Mouse (Mus musculus) heart, postnatal 0 days (tissue): ENCODE results near the gene Jade2. TPM values are rescaled to one million over a fixed set of nuclear protein-coding genes. Genes with fewer than 3 reads are reported as not detected.

Experiments used
- ATAC-seq: fragments of 200-750 bp; cut with Nextera tagmentation; 2 replicates; pipeline ENCODE4 v1.8.0; 2017; ENCODE audit warnings: low read depth, moderate number of reproducible peaks, moderate library complexity; ENCODE audit not compliant: insufficient read depth
- DNase-seq: peaks from one replicate; pipeline ENCODE4 v3.0.0-alpha.2; 2016; ENCODE audit warnings: low spot score
- H3K27ac ChIP-seq: fragments of 300-500 bp; sonication (generic); 2 replicates; pipeline ENCODE4 v1.5.1; 2014; ENCODE audit warnings: low read depth, mild to moderate bottlenecking
- H3K27me3 ChIP-seq: fragments of 300-500 bp; sonication (generic); 2 replicates; pipeline ENCODE4 v1.6.1; 2014; ENCODE audit warnings: low read length, mixed read lengths; ENCODE audit not compliant: control insufficient read depth, insufficient read depth
- H3K36me3 ChIP-seq: fragments of 300-500 bp; sonication (generic); replicated peaks from 2 replicates; pipeline ENCODE4 v1.6.1; 2014; ENCODE audit warnings: low read length, mixed read lengths; ENCODE audit not compliant: control insufficient read depth, insufficient read depth
- H3K4me1 ChIP-seq: fragments of 300-500 bp; sonication (generic); 2 replicates; pipeline ENCODE4 v1.6.1; 2014; ENCODE audit warnings: antibody characterized with exemption; ENCODE audit not compliant: control insufficient read depth, insufficient read depth
- H3K4me2 ChIP-seq: fragments of 300-500 bp; sonication (generic); 2 replicates; pipeline ENCODE4 v1.6.1; 2014; ENCODE audit warnings: low read depth, mild to moderate bottlenecking, low read length, moderate library complexity
- H3K4me3 ChIP-seq: fragments of 300-500 bp; sonication (generic); 2 replicates; pipeline ENCODE4 v1.5.1; 2014; ENCODE audit warnings: low read depth, low read length
- H3K9ac ChIP-seq: fragments of 300-500 bp; sonication (generic); replicated peaks from 2 replicates; pipeline ENCODE4 v1.6.1; 2014; ENCODE audit warnings: low read depth, low read length, mixed read lengths
- H3K9me3 ChIP-seq: fragments of 300-500 bp; sonication (generic); replicated peaks from 2 replicates; pipeline ENCODE4 v1.6.1; 2016; ENCODE audit warnings: low read length; ENCODE audit not compliant: control insufficient read depth
- CTCF ChIP-seq: IDR thresholded peaks from 2 replicates; pipeline ENCODE4 v1.5.1; 2016; ENCODE audit warnings: antibody characterized with exemption, control low read depth, low read depth
- EP300 ChIP-seq: IDR thresholded peaks from 2 replicates; pipeline ENCODE4 v1.6.1; 2016; ENCODE audit warnings: antibody characterized with exemption, low read depth
- WGBS: fragments of 180-500 bp; shearing (Covaris S2); extraction: QIAGEN DNeasy Blood & Tissue Kit; methylation state at CpG from one replicate; pipeline ENCODE4 v1.1.7; 2014; 5-methylcytosine and 5-hydroxymethylcytosine counted together
- polyA plus RNA-seq: library from polyadenylated mRNA; unstranded; fragments of >200 nt; fragmentation: Nextera tagmentation; extraction: Ambion mirVana; gene quantifications from 2 replicates; pipeline ENCODE4 v1.2.1, GENCODE M21; 2015
- total RNA-seq: library from RNA; depleted of rRNA; stranded (reverse); fragments of >200 nt; gene quantifications from 2 replicates; pipeline ENCODE4 v1.2.3, GENCODE M21; 2014; ENCODE audit warnings: low replicate concordance

The Jade2 gene
- total and polyA plus RNA-seq, 2 experiments from 2014 or later = 0.72 to 1.9 TPM

GRCm38 (mm10) chr11:51844529-51845098 lies 12.8 kb downstream of the Jade2 start:
- no peaks in the 10 kb centered on the region for H3K36me3 ChIP-seq
- no peaks in the 10 kb centered on the region for H3K9me3 ChIP-seq
- no peak overlapping the region for H3K27ac ChIP-seq
- no peak overlapping the region for H3K9ac ChIP-seq
- H3K27me3 ChIP-seq = no peaks in the 10 kb centered on the region
- H3K4me2 ChIP-seq = no peak overlapping the region
- no peak for TF ChIP-seq EP300
- 52% methylated on average over 10 of the region's 10 CpGs for WGBS
- no peak overlapping the region for H3K4me3 ChIP-seq
- no peaks in the 10 kb centered on the region for H3K4me1 ChIP-seq
- no peak for DNase-seq
- no peak for ATAC-seq

DNA sequence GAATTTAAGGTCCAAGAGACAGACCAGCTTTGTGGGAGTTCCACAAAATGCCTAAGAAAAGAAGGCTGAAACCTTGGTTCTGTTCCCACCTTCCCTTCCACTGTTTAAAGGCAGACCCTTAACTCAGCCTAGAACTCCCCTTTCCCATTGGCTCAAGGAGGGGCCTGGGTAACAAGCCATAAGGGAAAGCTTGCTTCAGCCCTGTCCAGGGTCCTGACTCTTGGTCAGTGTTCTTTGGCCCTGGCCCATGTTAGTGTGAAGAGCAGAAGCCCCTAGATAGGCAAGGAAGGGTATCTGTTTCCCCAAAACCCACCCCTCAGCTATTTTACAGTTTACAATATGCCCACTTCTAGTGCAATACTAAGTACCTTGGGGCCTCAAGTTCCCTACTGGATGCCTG lies 13.6 kb downstream of the Jade2 start:
- Histone ChIP-seq H3K9me3 (no peaks in the 10 kb centered on the region), H3K4me2 (no peak overlapping the region), H3K4me1 (no peaks in the 10 kb centered on the region), H3K4me3 (no peak overlapping the region), H3K27me3 (no peaks in the 10 kb centered on the region), H3K36me3 (no peaks in the 10 kb centered on the region), H3K27ac (no peak overlapping the region), H3K9ac (no peak overlapping the region)
- TF ChIP-seq EP300 (no peak), CTCF (no peak)
- no peak for DNase-seq
- ATAC-seq = no peak

DNA sequence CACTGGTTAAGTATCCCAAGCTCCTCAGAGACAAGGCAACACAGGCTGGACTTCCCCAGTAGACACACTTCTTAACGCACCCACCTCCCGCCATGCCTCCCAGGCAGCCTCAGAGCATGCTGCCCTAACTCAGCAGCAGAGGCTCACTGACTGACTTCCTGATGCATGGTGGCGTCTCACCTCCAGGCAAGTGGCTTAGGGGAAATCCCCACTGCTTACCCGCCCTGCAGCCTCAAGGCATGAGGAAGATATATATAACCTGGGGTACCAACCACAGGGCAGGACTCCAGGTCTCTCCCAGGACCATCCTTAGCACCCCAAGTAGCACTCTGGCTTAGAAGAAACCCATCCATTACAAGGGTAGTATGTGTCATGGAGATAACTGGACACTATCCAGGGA lies 14.3 kb downstream of the Jade2 start:
- Histone ChIP-seq H3K36me3 (no peaks in the 10 kb centered on the region), H3K9ac (no peak overlapping the region), H3K27me3 (no peaks in the 10 kb centered on the region), H3K9me3 (no peaks in the 10 kb centered on the region), H3K4me3 (no peak overlapping the region), H3K4me1 (no peaks in the 10 kb centered on the region), H3K4me2 (no peak overlapping the region), H3K27ac (no peak overlapping the region)
- ATAC-seq (no peak), DNase-seq (no peak)
- 78% methylated on average over 4 of the region's 4 CpGs for WGBS
- TF ChIP-seq EP300 = no peak
- TF ChIP-seq CTCF = no peak

GRCm38 (mm10) chr11:51841149-51841548 lies 16.3 kb downstream of the Jade2 start:
- Histone ChIP-seq H3K4me2 (no peak overlapping the region), H3K9me3 (no peaks in the 10 kb centered on the region), H3K27me3 (no peaks in the 10 kb centered on the region), H3K4me3 (no peak overlapping the region), H3K9ac (no peak overlapping the region), H3K36me3 (no peaks in the 10 kb centered on the region), H3K27ac (no peak overlapping the region), H3K4me1 (no peaks in the 10 kb centered on the region)
- ATAC-seq (no peak), DNase-seq (no peak)
- TF ChIP-seq EP300 = no peak
- TF ChIP-seq CTCF = no peak
- 51% methylated on average over 9 of the region's 9 CpGs for WGBS

- DNase-seq (no peak), ATAC-seq (no peak)
- Histone ChIP-seq H3K4me3 (no peak overlapping the region), H3K27me3 (no peaks in the 10 kb centered on the region), H3K36me3 (no peaks in the 10 kb centered on the region), H3K4me1 (no peaks in the 10 kb centered on the region), H3K27ac (no peak overlapping the region), H3K9me3 (no peaks in the 10 kb centered on the region), H3K9ac (no peak overlapping the region), H3K4me2 (no peak overlapping the region)
- WGBS = 54% methylated on average over 9 of the region's 9 CpGs
- no peak for TF ChIP-seq CTCF
- TF ChIP-seq EP300 = no peak
Measured at GRCm38 (mm10) chr11:51840657-51841056, 16.8 kb downstream of the Jade2 start.

- DNase-seq (no peak), ATAC-seq (no peak)
- Histone ChIP-seq H3K9ac (no peak overlapping the region), H3K36me3 (no peaks in the 10 kb centered on the region; the same call in 1 of the 2 replicates), H3K4me1 (no peaks in the 10 kb centered on the region), H3K4me3 (no peak overlapping the region), H3K27me3 (no peaks in the 10 kb centered on the region), H3K9me3 (no peaks in the 10 kb centered on the region), H3K4me2 (no peak overlapping the region), H3K27ac (no peak overlapping the region)
- no peak for TF ChIP-seq EP300
- no peak for TF ChIP-seq CTCF
- 83% methylated on average over 11 of the region's 11 CpGs for WGBS
Measured at GRCm38 (mm10) chr11:51839973-51840372, 17.5 kb downstream of the Jade2 start.
